Mouse (Mus musculus) intestine, postnatal 0 days (tissue): Measurements from ENCODE around the gene Ttll13. TPM values are rescaled to one million over a fixed set of nuclear protein-coding genes. Genes with fewer than 3 reads are reported as not detected.
A peak's percentile ranks its signal among the peaks of the same experiment; 100 is the strongest.

Experiments used
- ATAC-seq: fragments of 200-750 bp; cut with Nextera tagmentation; 2 replicates; pipeline ENCODE4 v1.8.0; 2017; ENCODE audit warnings: mild to moderate bottlenecking, moderate TSS enrichment, moderate library complexity
- H3K27ac ChIP-seq: fragments of 300-500 bp; sonication (generic); 2 replicates; pipeline ENCODE4 v1.5.1; 2014; ENCODE audit warnings: mild to moderate bottlenecking, low read depth, low read length, moderate library complexity
- H3K27me3 ChIP-seq: fragments of 300-500 bp; sonication (generic); replicated peaks from 2 replicates; pipeline ENCODE4 v1.6.1; 2014; ENCODE audit warnings: low read length, mixed read lengths; ENCODE audit not compliant: control insufficient read depth, insufficient read depth
- H3K36me3 ChIP-seq: fragments of 300-500 bp; sonication (generic); 2 replicates; pipeline ENCODE4 v1.6.1; 2014; ENCODE audit warnings: mild to moderate bottlenecking, moderate library complexity; ENCODE audit not compliant: control insufficient read depth, insufficient read depth
- H3K4me1 ChIP-seq: fragments of 300-500 bp; sonication (generic); replicated peaks from 2 replicates; pipeline ENCODE4 v1.6.1; 2014; ENCODE audit warnings: antibody characterized with exemption, low read length, mixed read lengths; ENCODE audit not compliant: control insufficient read depth, insufficient read depth
- H3K4me2 ChIP-seq: fragments of 300-500 bp; sonication (generic); replicated peaks from 2 replicates; pipeline ENCODE4 v1.6.1; 2014; ENCODE audit warnings: low read depth, mild to moderate bottlenecking, moderate library complexity
- H3K4me3 ChIP-seq: fragments of 300-500 bp; sonication (generic); 2 replicates; pipeline ENCODE4 v1.5.1; 2014; ENCODE audit warnings: low read depth, low read length
- H3K9ac ChIP-seq: fragments of 300-500 bp; sonication (generic); 2 replicates; pipeline ENCODE4 v1.6.1; 2014; ENCODE audit warnings: mild to moderate bottlenecking, low read depth, low read length
- H3K9me3 ChIP-seq: fragments of 300-500 bp; sonication (generic); 2 replicates; pipeline ENCODE4 v1.6.1; 2016; ENCODE audit warnings: mixed run types; ENCODE audit not compliant: control insufficient read depth
- CTCF ChIP-seq: sonication (generic); IDR thresholded peaks from 2 replicates; pipeline ENCODE4 v1.5.1; 2016; ENCODE audit warnings: low read depth, mild to moderate bottlenecking, control low read depth, antibody characterized with exemption, moderate library complexity
- WGBS: fragments of 180-500 bp; shearing (Covaris S2); extraction: QIAGEN DNeasy Blood & Tissue Kit; methylation state at CpG from one replicate; pipeline ENCODE4 v1.1.7; 2014; 5-methylcytosine and 5-hydroxymethylcytosine counted together
- polyA plus RNA-seq: library from polyadenylated mRNA; unstranded; fragments of >200 nt; fragmentation: Nextera tagmentation; extraction: Ambion mirVana; gene quantifications from 2 replicates; pipeline ENCODE4 v1.2.1, GENCODE M21; 2015

Ttll13 gene
- polyA plus RNA-seq, 1 experiment from 2014 or later, result 0.77 TPM

DNA sequence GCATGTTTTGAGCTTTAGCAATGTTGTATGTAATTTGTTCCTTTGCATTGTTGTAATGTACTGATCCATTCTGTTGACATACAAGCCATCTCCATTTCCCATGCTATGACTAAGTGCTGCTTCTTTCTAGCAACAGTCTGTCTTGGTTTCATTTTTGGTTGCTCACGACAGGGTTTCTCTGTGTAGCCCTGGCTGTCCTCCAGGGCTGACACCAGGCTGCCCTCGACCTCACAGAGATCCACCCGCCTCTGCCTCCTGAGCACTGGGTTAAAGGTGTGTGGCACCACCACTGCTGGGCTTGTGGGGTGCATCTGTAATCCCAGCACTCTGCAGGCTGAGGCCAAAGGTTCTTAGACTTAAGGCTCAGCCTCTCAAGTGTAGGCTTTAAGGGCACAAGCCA is 53.4 kb downstream of the Ttll13 start:
- peaks cover 31% of the 10 kb centered on the region for H3K36me3 ChIP-seq
- TF ChIP-seq CTCF, result no peak
- H3K9me3 ChIP-seq, result no peaks in the 10 kb centered on the region
- no peak overlapping the region for H3K4me3 ChIP-seq
- no peaks in the 10 kb centered on the region for H3K4me1 ChIP-seq
- no peak overlapping the region for H3K9ac ChIP-seq
- 85% methylated on average over 3 of the region's 3 CpGs for WGBS
- no peak overlapping the region; the same call in 1 of the 2 replicates for H3K27ac ChIP-seq
- ATAC-seq, result no peak
- H3K27me3 ChIP-seq, result no peaks in the 10 kb centered on the region
- H3K4me2 ChIP-seq, result no peak overlapping the region

GRCm38 (mm10) chr7:80301522-80301921 is 55.3 kb downstream of the Ttll13 start:
- Histone ChIP-seq H3K4me3 (no peak overlapping the region), H3K36me3 (peaks cover 48% of the 10 kb centered on the region), H3K27me3 (no peaks in the 10 kb centered on the region), H3K9ac (no peak overlapping the region), H3K27ac (no peak overlapping the region), H3K4me1 (no peaks in the 10 kb centered on the region), H3K9me3 (no peaks in the 10 kb centered on the region), H3K4me2 (no peak overlapping the region)
- peak; percentile 49 for TF ChIP-seq CTCF
- no peak for ATAC-seq
- 89% methylated on average over 2 of the region's 2 CpGs for WGBS

DNA sequence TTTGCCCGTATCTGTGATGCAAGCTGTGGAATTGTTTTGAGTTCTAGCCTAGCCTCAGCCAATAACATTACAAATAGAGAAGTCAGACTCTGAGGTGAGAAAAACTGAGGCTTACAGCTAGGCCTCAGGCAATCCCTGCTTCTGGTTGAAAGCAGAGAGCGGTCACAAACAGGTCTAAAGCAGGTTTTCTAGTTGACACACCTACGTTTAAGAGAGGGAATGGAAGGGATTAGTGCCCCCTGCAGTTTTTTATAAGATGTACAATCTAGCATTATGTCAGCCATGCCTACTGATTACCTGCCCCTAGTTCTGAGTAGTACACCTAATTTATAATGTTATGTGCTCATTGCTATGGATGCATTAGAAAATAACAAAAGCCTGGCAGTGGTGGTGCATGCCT is 61.6 kb downstream of the Ttll13 start:
- 72% methylated on average over 3 of the region's 3 CpGs for WGBS

More for the DNA sequence above, 61.6 kb downstream of the Ttll13 start:
- Histone ChIP-seq H3K4me3 (no peak overlapping the region), H3K27me3 (no peaks in the 10 kb centered on the region), H3K27ac (no peak overlapping the region), H3K9me3 (no peaks in the 10 kb centered on the region), H3K4me2 (no peak overlapping the region), H3K36me3 (peaks cover 71% of the 10 kb centered on the region), H3K9ac (no peak overlapping the region), H3K4me1 (no peaks in the 10 kb centered on the region)
- no peak for ATAC-seq
- peak; percentile 44 for TF ChIP-seq CTCF

Other genes starting within 250 kb of the Ttll13 start
- 8.5 and 9.4 TPM in 2 replicates for gene Zfp710, start 221.6 kb upstream of the Ttll13 start, polyA plus RNA-seq
- 185 and 190 TPM in 2 replicates for gene Idh2, start 131.0 kb upstream of the Ttll13 start, polyA plus RNA-seq
- gene Sema4b, start 59.5 kb upstream of the Ttll13 start, polyA plus RNA-seq, result 23.1 and 25.1 TPM in 2 replicates
- gene Cib1, start 13.6 kb upstream of the Ttll13 start, polyA plus RNA-seq, result 526 and 531 TPM in 2 replicates
- gene Gdpgp1, start 13.5 kb upstream of the Ttll13 start, polyA plus RNA-seq, result 6.5 and 7.4 TPM in 2 replicates
- 28.2 and 30.2 TPM in 2 replicates for gene Ngrn, start 14.8 kb downstream of the Ttll13 start, polyA plus RNA-seq
- gene Vps33b, start 23.3 kb downstream of the Ttll13 start, polyA plus RNA-seq, result 11.7 and 12.9 TPM in 2 replicates
- 32.5 TPM in 2 replicates for gene Prc1, start 48.1 kb downstream of the Ttll13 start, polyA plus RNA-seq
- 3.2 and 4.4 TPM in 2 replicates for gene Rccd1, start 78.1 kb downstream of the Ttll13 start, polyA plus RNA-seq
- gene Unc45a, start 94.6 kb downstream of the Ttll13 start, polyA plus RNA-seq, result 19.7 and 20.0 TPM in 2 replicates
- 8.3 and 8.8 TPM in 2 replicates for gene Hddc3, start 96.7 kb downstream of the Ttll13 start, polyA plus RNA-seq
- gene Man2a2, start 125.0 kb downstream of the Ttll13 start, polyA plus RNA-seq, result 4.8 and 5.3 TPM in 2 replicates
- 6.2 and 6.7 TPM in 2 replicates for gene Fes, start 141.6 kb downstream of the Ttll13 start, polyA plus RNA-seq
- gene Furin, start 159.1 kb downstream of the Ttll13 start, polyA plus RNA-seq, result 25.5 and 26.4 TPM in 2 replicates